24 mouse cellular contexts compared by ENCODE assay signal in the genomic region with DNA sequence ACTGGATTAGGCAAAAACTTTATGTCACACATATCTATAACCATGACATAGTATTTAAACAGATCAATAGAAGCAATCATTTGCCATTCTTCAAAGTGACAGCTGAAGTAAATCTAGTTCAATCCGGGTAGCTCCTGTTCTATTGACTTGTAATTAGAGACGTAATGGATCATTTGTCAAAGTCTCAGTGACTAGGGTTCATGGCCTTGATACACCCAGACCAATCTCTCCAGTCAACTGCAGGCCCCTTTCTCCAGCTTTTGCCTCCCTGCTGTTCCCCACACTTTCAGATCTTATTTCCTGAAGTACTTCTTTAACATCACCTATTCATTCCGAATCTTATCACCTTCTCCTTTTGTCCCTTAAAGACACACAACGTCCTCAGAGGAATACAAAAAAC. TPM values are rescaled to one million over a fixed set of nuclear protein-coding genes. Genes with fewer than 3 reads are reported as not detected.
A peak's percentile ranks its signal among the peaks of the same experiment; 100 is the strongest.
DNase-seq lines count a peak whose midpoint lies in the region; ATAC-seq lines count a peak whose summit lies in the region.
"Had no signal": no experiment of that assay in that cellular context is flagged by ENCODE, and none has a peak within 500 bp of the region (broad histone marks: within the 10 kb centered on the region; RNA-seq: fewer than 3 reads in every experiment).

No protein-coding gene starts in this region.

- peak; percentile 59; the same call in 1 of the 2 replicates for ATAC-seq in hindbrain, embryonic 11.5 days (ENCODE audit: low FRiP score)
- ATAC-seq in liver, embryonic 12.5 days, result no peak
- no peak for ATAC-seq in forebrain, embryonic 16.5 days
- ATAC-seq: activated CD4-positive, CD25-positive, alpha-beta regulatory T cell, adult 4 months; CD4-positive, CD25-positive, alpha-beta regulatory T cell, adult 4 months; forebrain, postnatal 0 days; intestine, embryonic 15.5 days had no signal

- peak; percentile 28 for DNase-seq in hindbrain, embryonic 11.5 days (ENCODE audit: low spot score)
- DNase-seq in hindbrain, embryonic 10.5 days (ENCODE audit: low spot score), result no peak
- DNase-seq in R1 (ENCODE audit: low read depth, low spot score), result peak; percentile 74
- DNase-seq in embryo, embryonic 10.5 days (ENCODE audit: low spot score), result peak; percentile 53
- DNase-seq in urinary bladder, postnatal 4 days (ENCODE audit: low spot score in 2 of 2), result no peak
- DNase-seq: adrenal gland, postnatal 14 days; B cell, adult 2 months; cerebellum, adult 11-12 months; cerebellum, adult 9-10 months; cerebellum, postnatal 36 days; forebrain, postnatal 0 days; gastrocnemius, postnatal 25 days; heart, postnatal 10 days; heart, postnatal 4 days; kidney, adult 18-20 months had no signal

- H3K27ac ChIP-seq in hindbrain, embryonic 11.5 days (ENCODE audit: low read depth, low read length), result no peak overlapping the region
- no peak overlapping the region for H3K27ac ChIP-seq in hindbrain, embryonic 10.5 days
- H3K27ac ChIP-seq in liver, embryonic 12.5 days, result no peak overlapping the region
- H3K27ac ChIP-seq in forebrain, embryonic 16.5 days (ENCODE audit: low read length), result no peak overlapping the region
- H3K27ac ChIP-seq: embryonic facial prominence, embryonic 13.5 days; forebrain, embryonic 12.5 days; heart, embryonic 10.5 days; hindbrain, embryonic 14.5 days; intestine, embryonic 15.5 days had no signal

- H3K9me3 ChIP-seq in hindbrain, embryonic 11.5 days (ENCODE audit: control insufficient read depth, low read length), result no peaks in the 10 kb centered on the region
- H3K9me3 ChIP-seq in hindbrain, embryonic 10.5 days, result no peaks in the 10 kb centered on the region
- no peaks in the 10 kb centered on the region for H3K9me3 ChIP-seq in liver, embryonic 12.5 days (replicated peaks)
- no peaks in the 10 kb centered on the region for H3K9me3 ChIP-seq in forebrain, embryonic 16.5 days (ENCODE audit: control insufficient read depth, low read length)
- H3K9me3 ChIP-seq: embryonic facial prominence, embryonic 13.5 days; forebrain, embryonic 12.5 days; heart, embryonic 10.5 days; intestine, embryonic 15.5 days had no signal

- H3K4me1 ChIP-seq in hindbrain, embryonic 11.5 days (replicated peaks; ENCODE audit: control insufficient read depth, insufficient read depth, low read length), result no peaks in the 10 kb centered on the region
- H3K4me1 ChIP-seq in hindbrain, embryonic 10.5 days (replicated peaks), result peaks cover 15% of the 10 kb centered on the region
- H3K4me1 ChIP-seq in liver, embryonic 12.5 days, result no peaks in the 10 kb centered on the region
- no peaks in the 10 kb centered on the region for H3K4me1 ChIP-seq in forebrain, embryonic 16.5 days (replicated peaks; ENCODE audit: control insufficient read depth, insufficient read depth, low read length)
- H3K4me1 ChIP-seq: embryonic facial prominence, embryonic 13.5 days; heart, embryonic 10.5 days had no signal

- no peak overlapping the region for H3K4me3 ChIP-seq in hindbrain, embryonic 11.5 days (ENCODE audit: low read depth, low read length)
- no peak overlapping the region for H3K4me3 ChIP-seq in hindbrain, embryonic 10.5 days
- H3K4me3 ChIP-seq in liver, embryonic 12.5 days, result no peak overlapping the region
- no peak overlapping the region for H3K4me3 ChIP-seq in forebrain, embryonic 16.5 days (replicated peaks; ENCODE audit: low read length)
- H3K4me3 ChIP-seq: embryonic facial prominence, embryonic 13.5 days; forebrain, embryonic 12.5 days; heart, embryonic 10.5 days; intestine, embryonic 15.5 days had no signal

- H3K4me2 ChIP-seq in hindbrain, embryonic 11.5 days (replicated peaks; ENCODE audit: low read depth, low read length), result no peak overlapping the region
- H3K4me2 ChIP-seq in liver, embryonic 12.5 days, result no peak overlapping the region
- H3K4me2 ChIP-seq in forebrain, embryonic 16.5 days (ENCODE audit: low read length), result no peak overlapping the region
- H3K4me2 ChIP-seq: embryonic facial prominence, embryonic 13.5 days; forebrain, embryonic 12.5 days; hindbrain, embryonic 14.5 days; intestine, embryonic 15.5 days had no signal

- 36% methylated on average over 4 of the region's 4 CpGs for WGBS in hindbrain, embryonic 11.5 days
- WGBS in hindbrain, embryonic 10.5 days, result 61% methylated on average over 4 of the region's 4 CpGs
- 48% methylated on average over 4 of the region's 4 CpGs for WGBS in liver, embryonic 12.5 days (ENCODE audit: insufficient replicate concordance)
- WGBS in forebrain, embryonic 16.5 days, result 75% methylated on average over 4 of the region's 4 CpGs

- H3K27me3 ChIP-seq in hindbrain, embryonic 11.5 days (ENCODE audit: control insufficient read depth, insufficient read depth, low read length), result no peaks in the 10 kb centered on the region
- H3K27me3 ChIP-seq in hindbrain, embryonic 10.5 days (ENCODE audit: insufficient read depth, poor library complexity, severe bottlenecking), result no peaks in the 10 kb centered on the region
- no peaks in the 10 kb centered on the region for H3K27me3 ChIP-seq in liver, embryonic 12.5 days (replicated peaks)
- H3K27me3 ChIP-seq in forebrain, embryonic 16.5 days (replicated peaks; ENCODE audit: control insufficient read depth, insufficient read depth, low read length), result no peaks in the 10 kb centered on the region
- H3K27me3 ChIP-seq: embryonic facial prominence, embryonic 13.5 days; forebrain, embryonic 12.5 days; intestine, embryonic 15.5 days had no signal

- H3K36me3 ChIP-seq in hindbrain, embryonic 11.5 days (ENCODE audit: control insufficient read depth, insufficient read depth, low read length), result no peaks in the 10 kb centered on the region
- H3K36me3 ChIP-seq in hindbrain, embryonic 10.5 days, result peaks cover 22% of the 10 kb centered on the region; the same call in 1 of the 2 replicates
- H3K36me3 ChIP-seq in liver, embryonic 12.5 days, result no peaks in the 10 kb centered on the region
- H3K36me3 ChIP-seq in forebrain, embryonic 16.5 days (ENCODE audit: control insufficient read depth, insufficient read depth), result no peaks in the 10 kb centered on the region
- H3K36me3 ChIP-seq: embryonic facial prominence, embryonic 13.5 days; forebrain, embryonic 12.5 days; heart, embryonic 10.5 days; intestine, embryonic 15.5 days had no signal

- no peak overlapping the region for H3K9ac ChIP-seq in hindbrain, embryonic 11.5 days (ENCODE audit: low read depth, low read length)
- no peak overlapping the region for H3K9ac ChIP-seq in liver, embryonic 12.5 days
- no peak overlapping the region for H3K9ac ChIP-seq in forebrain, embryonic 16.5 days (replicated peaks; ENCODE audit: low read depth, low read length)
- H3K9ac ChIP-seq: embryonic facial prominence, embryonic 13.5 days; forebrain, embryonic 12.5 days; forebrain, postnatal 0 days; hindbrain, embryonic 14.5 days; intestine, embryonic 15.5 days had no signal

RNA-seq across cellular contexts. Expression of gene Plch1, which starts 56.8 kb away (rescaled TPM):
- polyA plus RNA-seq in hindbrain, embryonic 11.5 days (2014; fragmentation: Nextera tagmentation; extraction: Ambion mirVana), result 34.6 and 40.3 TPM in 2 replicates
- polyA plus RNA-seq in hindbrain, embryonic 10.5 days (2016; fragmentation: Nextera tagmentation; extraction: Ambion mirVana), result 28.4 and 32.4 TPM in 2 replicates
- polyA plus RNA-seq in liver, embryonic 12.5 days (2016; fragmentation: Nextera tagmentation; extraction: Ambion mirVana), result 0.14 and 0.19 TPM in 2 replicates
- 5.6 and 6.1 TPM in 2 replicates for polyA plus RNA-seq in forebrain, embryonic 16.5 days (2015; fragmentation: Nextera tagmentation; extraction: Ambion mirVana)
- polyA plus RNA-seq: activated CD4-positive, CD25-positive, alpha-beta regulatory T cell, adult 4 months; CD4-positive, CD25-positive, alpha-beta regulatory T cell, adult 4 months had no signal

Comparison
In these comparisons a context has a peak if more than half of its experiments do, and no peak if none do; other contexts are left out.
1. DNase-seq: peak in hindbrain, embryonic 11.5 days (single experiment), R1 (single experiment) and embryo, embryonic 10.5 days (single experiment); none in hindbrain, embryonic 10.5 days (single experiment) and urinary bladder, postnatal 4 days (0 of 2).